Mouse (Mus musculus): ENCODE results near the gene Gm11939.
"Not testable (repeated sequence)": the region's sequence is repeated elsewhere in the genome, so short reads cannot be mapped to it uniquely, and the experiment has no call there.

The Gm11939 gene

GRCm38 (mm10) chr11:99559366-99559765 is at the start of gene Gm11939:
TSS of gene Gm11939 (minus strand) at chr11:99559466.
- in situ Hi-C loops (cut with MboI, MseI): no loop called here

DNA sequence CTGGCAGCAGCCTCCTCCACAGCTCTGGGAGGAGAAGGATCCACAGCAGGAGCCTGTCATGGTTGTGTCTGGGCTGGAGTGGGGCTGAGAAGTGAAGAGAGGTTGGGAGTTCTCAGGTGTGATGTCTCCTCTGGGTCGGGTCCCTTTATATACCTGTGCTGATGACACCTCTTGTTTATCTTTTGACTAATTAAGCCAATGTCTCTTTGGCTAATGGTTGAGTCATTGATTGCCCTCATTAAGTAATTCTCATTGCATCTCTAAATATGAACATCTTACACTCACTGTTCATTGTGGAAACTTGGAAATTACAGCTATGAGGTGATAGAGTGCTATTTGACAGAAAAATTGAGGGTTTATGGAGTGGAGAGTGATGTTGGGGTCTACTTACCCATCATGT is 43.9 kb upstream of the Gm11939 start, which contains the start of gene Gm11938:
Gm11938 (minus strand) TSS at position 101 of the 400 bp plus-strand sequence.
- in situ Hi-C loops (cut with MboI, MseI): not testable (repeated sequence)

- in situ Hi-C loops (cut with MboI, MseI): not testable (repeated sequence)
Measured at GRCm38 (mm10) chr11:99597742-99598141, 38.5 kb upstream of the Gm11939 start, which contains the start of gene Krtap9-3. TSS of gene Krtap9-3 (minus strand) at chr11:99598105.

- in situ Hi-C loops (cut with MboI, MseI): no loop called here
Measured at GRCm38 (mm10) chr11:99590981-99591380, 31.7 kb upstream of the Gm11939 start, which contains the start of gene Krtap1-3. TSS of gene Krtap1-3 (minus strand) at chr11:99591339.

GRCm38 (mm10) chr11:99585096-99585495 is 25.8 kb upstream of the Gm11939 start:
- in situ Hi-C loops (cut with MboI, MseI): no loop called here

DNA sequence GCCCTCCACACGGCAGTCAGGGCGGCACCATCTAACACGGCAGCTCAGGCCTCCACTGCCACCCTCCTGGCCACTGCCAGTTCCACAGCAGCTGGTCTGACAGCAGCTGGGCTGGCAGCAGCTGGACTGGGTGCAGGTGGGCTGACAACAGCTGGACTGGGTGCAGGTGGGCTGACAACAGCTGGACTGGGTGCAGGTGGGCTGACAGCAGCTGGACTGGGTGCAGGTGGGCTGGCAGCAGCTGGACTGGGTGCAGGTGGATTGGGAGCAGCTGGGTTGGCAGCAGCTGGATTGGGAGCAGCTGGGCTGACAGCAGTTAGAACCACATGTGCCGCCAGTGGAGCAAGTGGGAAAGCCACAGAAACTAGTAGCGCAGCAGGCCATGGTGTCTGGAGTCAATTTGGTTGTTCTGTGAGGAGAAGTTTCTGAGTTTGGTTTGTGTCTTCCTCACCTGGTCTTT is 24.0 kb upstream of the Gm11939 start, which contains the start of gene Krtap1-4:
Krtap1-4 (minus strand) TSS at position 410 of the 460 bp plus-strand sequence.
- in situ Hi-C loops (cut with MboI, MseI): no loop called here

DNA sequence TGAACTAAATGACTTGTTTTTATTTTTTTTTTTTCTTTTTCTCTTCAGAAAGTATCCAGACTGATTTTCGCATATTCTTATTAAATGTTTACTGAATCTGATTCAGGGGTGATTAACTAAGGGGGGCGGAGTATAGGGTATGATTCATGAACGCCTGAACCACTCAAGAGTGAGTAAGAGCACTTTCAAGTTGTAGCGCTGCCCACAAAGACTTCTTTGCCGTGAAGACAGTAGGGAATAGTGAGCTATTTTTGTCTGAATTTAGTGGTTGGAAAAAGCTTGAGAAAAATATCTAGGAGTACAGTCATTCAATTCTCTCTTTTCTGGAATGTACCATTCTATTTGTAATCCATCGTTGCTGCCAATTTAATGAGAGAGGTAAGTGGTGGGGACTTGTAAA is 22.3 kb upstream of the Gm11939 start:
- in situ Hi-C loops (cut with MboI, MseI): no loop called here

DNA sequence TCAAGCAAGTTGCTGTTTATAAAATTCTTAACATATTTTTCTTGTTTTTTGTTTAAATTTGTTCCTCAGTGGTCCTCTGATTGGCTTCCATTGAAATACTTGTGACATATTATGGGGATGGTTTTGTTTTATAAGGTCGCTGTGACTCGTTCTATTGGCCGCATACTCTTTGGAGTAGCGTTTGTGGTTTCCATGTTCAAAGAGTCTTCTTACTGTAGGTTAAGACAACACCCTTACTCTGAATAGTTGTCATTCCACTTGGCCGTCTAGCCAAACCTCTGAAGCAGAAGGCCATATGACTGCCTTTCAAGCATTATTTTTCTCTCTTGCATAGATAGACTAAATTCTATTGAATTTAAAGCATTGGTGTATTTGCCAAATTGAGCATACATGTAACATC is 21.8 kb upstream of the Gm11939 start:
- in situ Hi-C loops (cut with MboI, MseI): no loop called here

- in situ Hi-C loops (cut with MboI, MseI): no loop called here
Measured at GRCm38 (mm10) chr11:99580636-99581035, 21.4 kb upstream of the Gm11939 start, which contains the start of gene Krtap1-5. TSS of gene Krtap1-5 (minus strand) at chr11:99581016.

DNA sequence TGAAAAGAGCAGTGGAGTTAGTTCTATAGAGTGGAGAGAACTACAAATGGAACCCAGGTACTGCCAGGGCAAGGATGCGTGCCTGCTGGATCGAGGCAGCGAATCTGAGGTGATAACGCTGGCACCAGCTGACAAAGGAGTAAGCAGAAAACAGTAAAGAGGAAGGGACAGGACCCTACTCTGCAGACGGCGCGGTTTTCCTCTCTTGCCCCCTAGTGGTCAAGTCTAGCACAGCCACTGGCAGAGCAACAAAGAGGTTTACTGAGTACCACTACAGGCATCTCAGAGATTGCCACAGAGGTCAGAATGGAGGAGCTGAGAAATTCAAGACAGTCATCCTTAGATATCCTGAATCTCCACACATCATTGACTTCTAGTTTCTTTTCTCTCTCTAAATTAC is 14.8 kb upstream of the Gm11939 start:
- in situ Hi-C loops (cut with MboI, MseI): no loop called here

GRCm38 (mm10) chr11:99573164-99573563 is 13.9 kb upstream of the Gm11939 start:
- in situ Hi-C loops (cut with MboI, MseI): no loop called here

DNA sequence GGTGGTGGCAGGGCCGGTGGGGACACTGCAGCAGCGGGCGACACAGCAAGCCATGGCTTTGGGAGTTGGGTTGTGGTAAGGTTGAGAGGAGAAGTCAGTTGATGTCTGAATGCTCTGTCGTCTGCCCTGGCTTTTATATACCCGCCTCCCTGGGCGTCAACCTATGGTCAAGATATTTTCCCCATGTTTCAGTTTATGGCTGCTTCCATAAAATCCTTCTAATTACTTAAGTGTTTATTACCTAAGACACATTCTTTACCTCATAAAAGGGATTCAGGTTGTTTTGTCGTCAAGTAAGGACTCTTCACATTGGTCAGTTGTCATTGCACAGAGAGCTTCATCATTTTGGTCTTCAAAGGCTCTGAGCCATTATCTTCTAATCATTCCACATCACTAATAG is 7.3 kb upstream of the Gm11939 start, which contains the start of gene Krtap3-1:
Krtap3-1 (minus strand) TSS at position 101 of the 400 bp plus-strand sequence.
- in situ Hi-C loops (cut with MboI, MseI): no loop called here

- in situ Hi-C loops (cut with MboI, MseI): no loop called here
Measured at GRCm38 (mm10) chr11:99562580-99562979, 3.3 kb upstream of the Gm11939 start.

DNA sequence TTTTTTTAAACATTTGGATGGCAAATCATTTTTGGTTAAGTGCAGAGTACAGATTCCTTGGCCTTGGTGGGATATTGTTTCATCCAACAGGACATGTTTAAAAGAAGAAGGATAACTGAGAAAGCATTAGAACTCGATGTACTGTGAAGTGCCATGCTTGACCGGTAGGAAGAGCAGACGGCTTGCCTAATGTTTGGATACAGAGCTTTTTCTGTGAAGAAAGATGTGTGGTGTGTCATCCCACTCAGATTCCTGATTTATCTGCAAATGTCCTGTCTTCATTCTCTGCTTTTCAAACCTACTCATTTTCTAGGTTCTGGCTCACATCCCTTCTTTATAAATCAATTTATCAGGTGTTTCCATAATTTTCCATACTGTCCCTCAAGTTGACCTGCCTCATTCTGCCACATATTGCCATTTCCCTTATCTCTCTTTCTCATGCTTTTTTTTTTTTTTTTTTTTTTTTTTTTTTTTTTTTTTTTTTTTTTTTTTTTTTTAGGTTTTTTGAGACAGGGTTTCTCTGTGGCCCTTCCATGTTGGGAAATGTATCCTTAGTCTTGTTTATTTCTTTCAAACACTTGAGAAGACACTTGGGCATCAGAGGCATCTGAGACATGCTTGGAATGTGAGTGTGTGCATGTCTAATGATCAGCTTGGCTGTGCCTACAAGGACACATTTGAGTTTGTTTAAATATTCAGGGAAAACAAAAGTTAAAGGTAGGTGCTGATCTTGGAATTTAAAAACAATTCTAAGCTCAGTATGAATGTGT is 1.1 kb downstream of the Gm11939 start:
- in situ Hi-C loops (cut with MboI, MseI): no loop called here

DNA sequence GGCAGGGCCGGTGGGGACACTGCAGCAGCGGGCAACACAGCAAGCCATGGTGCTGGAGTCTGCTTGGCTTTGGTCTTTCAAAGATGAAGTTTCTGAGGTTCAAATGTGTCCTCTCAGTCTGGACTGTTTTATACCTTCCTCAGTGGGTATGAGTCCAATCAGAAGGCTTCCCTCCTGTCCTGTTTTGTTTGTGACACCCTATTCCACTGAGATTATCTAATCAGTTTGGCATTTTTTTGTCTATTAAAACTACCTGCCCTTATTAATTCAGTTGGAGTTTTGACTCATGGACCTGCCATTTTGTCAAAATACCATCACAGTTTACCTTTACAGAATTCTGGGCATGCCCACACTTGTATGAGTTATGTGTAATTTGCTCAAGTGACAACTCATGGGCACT is 2.5 kb downstream of the Gm11939 start, which contains the start of gene Krtap3-2:
Krtap3-2 (minus strand) TSS at position 101 of the 400 bp plus-strand sequence.
- in situ Hi-C loops (cut with MboI, MseI): no loop called here

GRCm38 (mm10) chr11:99556195-99556594 is 3.1 kb downstream of the Gm11939 start:
- in situ Hi-C loops (cut with MboI, MseI): no loop called here

- in situ Hi-C loops (cut with MboI, MseI): no loop called here
Measured at GRCm38 (mm10) chr11:99550765-99551164, 8.5 kb downstream of the Gm11939 start, which contains the start of gene Krtap3-3. TSS of gene Krtap3-3 (minus strand) at chr11:99550865.

- in situ Hi-C loops (cut with MboI, MseI): no loop called here
Measured at GRCm38 (mm10) chr11:99547892-99548291, 11.4 kb downstream of the Gm11939 start.

- in situ Hi-C loops (cut with MboI, MseI): no loop called here
Measured at GRCm38 (mm10) chr11:99539721-99540120, 19.5 kb downstream of the Gm11939 start.

GRCm38 (mm10) chr11:99521288-99521860 is 37.9 kb downstream of the Gm11939 start, which contains the start of gene Krt39:
TSS of gene Krt39 (minus strand) at chr11:99521338.
- in situ Hi-C loops (cut with MboI, MseI): no loop called here

- in situ Hi-C loops (cut with MboI, MseI): no loop called here
Measured at GRCm38 (mm10) chr11:99514098-99514497, 45.2 kb downstream of the Gm11939 start.

Data from regulatory T cell (primary cell).